Mouse (Mus musculus): Measurements from ENCODE around the gene Odf3.

- TF ChIP-seq POLR2A (IDR thresholded peaks at IDR 0.05; ENCODE audit: extremely low read depth, insufficient read depth, low read length), result no peak
- TF ChIP-seq CTCF (IDR thresholded peaks at IDR 0.05; ENCODE audit: low read depth, low read length), result no peak
Measured at GRCm38 (mm10) chr7:140874224-140874623, 26.6 kb downstream of the Odf3 start.
